Mouse (Mus musculus): ENCODE results near the gene Tmc8.

- TF ChIP-seq POLR2A (IDR thresholded peaks at IDR 0.05; ENCODE audit: borderline replicate concordance, extremely low read depth, low read depth, low read length) (no peak), CTCF (IDR thresholded peaks at IDR 0.05; ENCODE audit: insufficient read depth, low read length) (no peak)
Observed at GRCm38 (mm10) chr11:117826916-117827315, 45.0 kb downstream of the Tmc8 start.

Data from lung, adult 2 months (tissue).